Mouse (Mus musculus) heart, postnatal 10 days (tissue): Measurements from ENCODE around the gene Ppara. TPM values are rescaled to one million over a fixed set of nuclear protein-coding genes. Genes with fewer than 3 reads are reported as not detected.
A peak's percentile ranks its signal among the peaks of the same experiment; 100 is the strongest.

Experiments used
- DNase-seq, 2 experiments: peaks; one replicate each; pipeline ENCODE4 v3.0.0; 2021
- intact Hi-C: fragments of 180-260 bp; cut with DNase I; formaldehyde crosslinking; loops from one replicate; pipeline ENCODE4 v1.15.1; 2025
- total RNA-seq, 2 experiments: library from RNA; stranded (reverse); gene quantifications; 2 replicates each; pipeline ENCODE4 v1.2.3; 2021

Ppara gene
- total RNA-seq, 2 experiments from 2014 or later = 39.2 to 52.4 TPM

GRCm38 (mm10) chr15:85719017-85719416 is 15.8 kb upstream of the Ppara start:
- no peak for DNase-seq
- intact Hi-C loops = loop anchor here (10.0 kb wide), 1 partner anchor 404 kb away; no protein-coding TSS in a partner anchor

GRCm38 (mm10) chr15:85720366-85720841 is 14.4 kb upstream of the Ppara start:
- intact Hi-C loops = no loop called here
- no peak for DNase-seq

GRCm38 (mm10) chr15:85724271-85725165 is 10.3 kb upstream of the Ppara start:
- intact Hi-C loops = no loop called here

GRCm38 (mm10) chr15:85728224-85728623 is 6.6 kb upstream of the Ppara start:
- no peak for DNase-seq
- intact Hi-C loops = no loop called here

More at GRCm38 (mm10) chr15:85724271-85725165, 10.3 kb upstream of the Ppara start:
- DNase-seq = peak; percentile 90 to 91

- intact Hi-C loops = no loop called here
- no peak for DNase-seq
These were observed 5.5 kb upstream of the Ppara start for GRCm38 (mm10) chr15:85729256-85729655.

GRCm38 (mm10) chr15:85730027-85730426 is 4.8 kb upstream of the Ppara start:
- no peak for DNase-seq
- intact Hi-C loops = no loop called here

- intact Hi-C loops = no loop called here
- no peak for DNase-seq
These were observed 2.7 kb upstream of the Ppara start for GRCm38 (mm10) chr15:85731885-85732603.

GRCm38 (mm10) chr15:85732604-85732968 is 2.2 kb upstream of the Ppara start:
- intact Hi-C loops = no loop called here
- DNase-seq = no peak

- no peak for DNase-seq
- intact Hi-C loops = loop anchor here (2.0 kb wide), 1 partner anchor 77 kb away; the partner anchor contains the start of gene Cdpf1
These were observed 1.1 kb upstream of the Ppara start for GRCm38 (mm10) chr15:85733686-85734085.

- no peak for DNase-seq
- intact Hi-C loops = loop anchor here (2.0 kb wide), 1 partner anchor 77 kb away; the partner anchor contains the start of gene Cdpf1
These were observed 635 bp upstream of the Ppara start for GRCm38 (mm10) chr15:85734148-85734547.

GRCm38 (mm10) chr15:85735063-85735835 is 466 bp downstream of the Ppara start:
- peak; percentile 96 to 98 for DNase-seq
- intact Hi-C loops = loop anchor here (2.0 to 5.0 kb wide), 2 partner anchors 62 to 76 kb away; partner anchors contain the start of gene Cdpf1

GRCm38 (mm10) chr15:85735836-85736190 is 1.0 kb downstream of the Ppara start:
- intact Hi-C loops = loop anchor here (2.0 to 5.0 kb wide), 2 partner anchors 61 to 75 kb away; partner anchors contain the start of gene Cdpf1
- DNase-seq = no peak

GRCm38 (mm10) chr15:85736506-85736905 is 1.7 kb downstream of the Ppara start:
- intact Hi-C loops = loop anchor here (5.0 kb wide), 1 partner anchor 61 kb away; no protein-coding TSS in a partner anchor

GRCm38 (mm10) chr15:85738416-85738815 is 3.6 kb downstream of the Ppara start:
- DNase-seq = no peak
- intact Hi-C loops = loop anchor here (5.0 kb wide), 1 partner anchor 59 kb away; no protein-coding TSS in a partner anchor

More at GRCm38 (mm10) chr15:85736506-85736905, 1.7 kb downstream of the Ppara start:
- DNase-seq = peak in 1 of 2 experiments; percentile 48

GRCm38 (mm10) chr15:85738939-85739338 is 4.2 kb downstream of the Ppara start:
- intact Hi-C loops = loop anchor here (5.0 kb wide), 1 partner anchor 58 kb away; no protein-coding TSS in a partner anchor
- no peak for DNase-seq

- no peak for DNase-seq
- intact Hi-C loops = no loop called here
These were observed 7.8 kb downstream of the Ppara start for GRCm38 (mm10) chr15:85742608-85743007.

GRCm38 (mm10) chr15:85743946-85744345 is 9.2 kb downstream of the Ppara start:
- intact Hi-C loops = no loop called here
- DNase-seq = no peak

- no peak for DNase-seq
- intact Hi-C loops = no loop called here
These were observed 11.4 kb downstream of the Ppara start for GRCm38 (mm10) chr15:85746178-85746577.

GRCm38 (mm10) chr15:85746671-85747070 is 11.9 kb downstream of the Ppara start:
- DNase-seq = no peak
- intact Hi-C loops = no loop called here

GRCm38 (mm10) chr15:85747951-85748350 is 13.2 kb downstream of the Ppara start:
- no peak for DNase-seq
- intact Hi-C loops = no loop called here
